Mouse (Mus musculus) myocyte (in vitro differentiated cells): Measurements from ENCODE around the gene Wrnip1. TPM values are rescaled to one million over a fixed set of nuclear protein-coding genes. Genes with fewer than 3 reads are reported as not detected.

Experiments used
- H3K27me3 ChIP-seq: one replicate; pipeline ENCODE4 v1.6.1; 2011; ENCODE audit not compliant: control insufficient read depth, insufficient read depth, insufficient read length
- H3K36me3 ChIP-seq: one replicate; pipeline ENCODE4 v1.6.1; 2011; ENCODE audit not compliant: control insufficient read depth, insufficient read depth
- H3K4me2 ChIP-seq: one replicate; pipeline ENCODE4 v1.6.1; 2011; ENCODE audit warnings: low read depth, control low read depth
- H3K4me3 ChIP-seq: one replicate; pipeline ENCODE4 v1.5.1; 2011; ENCODE audit warnings: mild to moderate bottlenecking, control low read depth, moderate library complexity
- H3K79me2 ChIP-seq: one replicate; pipeline ENCODE4 v1.6.1; 2011; ENCODE audit not compliant: control insufficient read depth, insufficient read depth
- H3ac ChIP-seq: one replicate; pipeline ENCODE4 v1.6.1; 2011; ENCODE audit not compliant: control insufficient read depth, insufficient read length
- E2F4 ChIP-seq: IDR thresholded peaks from one replicate; pipeline ENCODE4 v1.6.1; 2011; ENCODE audit warnings: mild to moderate bottlenecking, control low read depth, moderate library complexity; ENCODE audit not compliant: insufficient read depth
- MAX ChIP-seq: IDR thresholded peaks from one replicate; pipeline ENCODE4 v1.6.1; 2011; ENCODE audit warnings: low read depth, mild to moderate bottlenecking, control low read depth
- MYOG ChIP-seq, 3 experiments: IDR thresholded peaks; one replicate each; pipeline ENCODE4 v1.6.1; 2011; ENCODE audit warnings: control low read depth in 2 of 3, low read depth in 2 of 3, mild to moderate bottlenecking in 2 of 3; ENCODE audit not compliant: insufficient read length in 2 of 3, control insufficient read depth in 1 of 3, insufficient read depth in 1 of 3
- POLR2AphosphoS2 ChIP-seq: IDR thresholded peaks from one replicate; pipeline ENCODE4 v1.6.1; 2011; ENCODE audit warnings: low read depth, control low read depth; ENCODE audit not compliant: insufficient read length
- REST ChIP-seq: IDR thresholded peaks from one replicate; pipeline ENCODE4 v1.6.1; 2011; ENCODE audit warnings: mild to moderate bottlenecking, control low read depth, moderate library complexity; ENCODE audit not compliant: insufficient read depth, insufficient read length
- SRF ChIP-seq: IDR thresholded peaks from one replicate; pipeline ENCODE4 v1.6.1; 2011; ENCODE audit warnings: low read depth; ENCODE audit not compliant: control insufficient read depth, insufficient read length
- TCF12 ChIP-seq: IDR thresholded peaks from one replicate; pipeline ENCODE4 v1.6.1; 2011; ENCODE audit warnings: mild to moderate bottlenecking, control low read depth; ENCODE audit not compliant: poor library complexity, insufficient read depth, severe bottlenecking
- polyA plus RNA-seq: library from polyadenylated mRNA; unstranded; fragments of >200 nt; fragmentation: generic; extraction: Trizol; gene quantifications from one replicate; pipeline ENCODE4 v1.2.1, GENCODE M21; 2012; ENCODE audit warnings: missing spikeins

The Wrnip1 gene
- polyA plus RNA-seq, 1 experiment = 22.4 TPM

DNA sequence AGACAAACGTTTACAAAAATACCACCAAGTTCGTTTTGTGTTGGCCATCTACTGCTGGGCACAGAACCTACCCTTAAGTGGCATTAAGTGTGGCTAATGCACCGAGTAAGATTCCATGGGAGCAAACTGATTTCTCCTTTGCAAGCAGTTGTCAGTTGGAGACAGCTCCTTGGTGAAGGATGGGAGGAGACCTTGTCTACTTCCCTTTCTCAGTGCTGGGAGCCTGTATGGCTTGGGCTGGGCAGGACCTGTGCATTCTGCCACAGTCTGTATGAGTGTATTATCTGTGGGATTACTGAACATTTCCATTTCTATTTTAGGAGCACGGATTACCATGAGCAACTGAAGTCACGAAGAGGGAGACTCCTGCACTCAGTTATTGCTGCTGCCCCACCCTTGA is 67.0 kb downstream of the Wrnip1 start:
- no peaks in the 10 kb centered on the region for H3K79me2 ChIP-seq
- H3K27me3 ChIP-seq = no peaks in the 10 kb centered on the region
- no peak overlapping the region for H3ac ChIP-seq
- TF ChIP-seq E2F4 = no peak
- no peak for TF ChIP-seq TCF12
- TF ChIP-seq MAX = no peak
- TF ChIP-seq POLR2AphosphoS2 = no peak
- TF ChIP-seq SRF = no peak
- no peak for TF ChIP-seq REST
- TF ChIP-seq MYOG (IDR thresholded peaks at IDR 0.05; ENCODE audit: control insufficient read depth in 1 of 3, insufficient read depth in 1 of 3, insufficient read length in 2 of 3, low read depth in 2 of 3) = no peak
- H3K36me3 ChIP-seq = no peaks in the 10 kb centered on the region
- H3K4me2 ChIP-seq = no peak overlapping the region
- no peak overlapping the region for H3K4me3 ChIP-seq

Other genes with a start within 250 kb of the Wrnip1 start
- gene Mylk4, start 18.1 kb upstream of the Wrnip1 start, polyA plus RNA-seq = 31.1 TPM
- not detected for gene D930007J09Rik, start 811 bp downstream of the Wrnip1 start, polyA plus RNA-seq
- 85.1 TPM for gene Serpinb1a, start 49.1 kb downstream of the Wrnip1 start, polyA plus RNA-seq
- gene Serpinb1c, start 96.2 kb downstream of the Wrnip1 start, polyA plus RNA-seq = 0.08 TPM
- gene Serpinb6b, start 163.2 kb downstream of the Wrnip1 start, polyA plus RNA-seq = 1.4 TPM
- 7.2 TPM for gene Serpinb9, start 201.2 kb downstream of the Wrnip1 start, polyA plus RNA-seq
- 0.79 TPM for gene Serpinb9b, start 225.4 kb downstream of the Wrnip1 start, polyA plus RNA-seq